Mouse (Mus musculus): ENCODE measurements around the gene Tesc.

DNA sequence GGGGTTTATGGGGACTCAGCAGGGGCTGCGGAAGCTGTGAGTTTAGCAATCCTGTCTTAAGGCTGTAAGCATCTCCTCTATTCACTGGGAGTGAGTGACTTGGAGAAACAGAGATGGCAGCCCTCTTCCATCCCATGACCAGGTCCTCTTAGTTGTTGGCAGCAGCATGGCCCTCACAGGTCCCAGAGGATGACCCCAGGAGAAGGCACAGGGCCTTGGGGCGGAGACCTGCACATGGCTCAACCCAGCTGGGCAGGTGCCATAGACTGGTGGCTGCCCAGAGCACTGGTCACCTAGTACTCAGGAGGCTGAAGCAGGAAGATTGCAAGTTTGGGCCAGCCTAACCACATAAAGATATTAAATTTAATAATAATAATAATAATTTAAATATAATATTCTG lies 11.9 kb upstream of the Tesc start:
- TF ChIP-seq CHD1 (IDR thresholded peaks at IDR 0.05; ENCODE audit: low read depth, low read length) (no peak), POLR2A (IDR thresholded peaks at IDR 0.05; ENCODE audit: low read depth, low read length) (no peak), ZC3H11A (IDR thresholded peaks at IDR 0.05; ENCODE audit: low read depth, low read length) (no peak), TBP (conservative IDR thresholded peaks at IDR 0.05; ENCODE audit: low read depth, low read length) (no peak), ETS1 (conservative IDR thresholded peaks at IDR 0.05; ENCODE audit: low read depth, low read length) (no peak), CTCF (conservative IDR thresholded peaks at IDR 0.05 in 1 of 2, IDR thresholded peaks at IDR 0.05 in 1 of 2; ENCODE audit: low read depth in 2 of 2, low read length in 2 of 2) (no peak)

Measured in CH12.LX (cell line).